Mouse (Mus musculus) myocyte (in vitro differentiated cells): ENCODE measurements around the gene Fyn.

Source experiments
- CEBPB ChIP-seq: IDR thresholded peaks from 2 replicates; pipeline ENCODE4 v1.6.1; 2011; ENCODE audit warnings: mild to moderate bottlenecking, moderate library complexity; ENCODE audit not compliant: poor library complexity, insufficient read depth, severe bottlenecking
- E2F4 ChIP-seq: IDR thresholded peaks from one replicate; pipeline ENCODE4 v1.6.1; 2011; ENCODE audit warnings: mild to moderate bottlenecking, control low read depth, moderate library complexity; ENCODE audit not compliant: insufficient read depth
- MAX ChIP-seq: IDR thresholded peaks from one replicate; pipeline ENCODE4 v1.6.1; 2011; ENCODE audit warnings: low read depth, mild to moderate bottlenecking, control low read depth
- MYOG ChIP-seq, 3 experiments: IDR thresholded peaks; one replicate each; pipeline ENCODE4 v1.6.1; 2011; ENCODE audit warnings: control low read depth in 2 of 3, low read depth in 2 of 3, mild to moderate bottlenecking in 2 of 3; ENCODE audit not compliant: insufficient read length in 2 of 3, control insufficient read depth in 1 of 3, insufficient read depth in 1 of 3
- POLR2A ChIP-seq: IDR thresholded peaks from one replicate; pipeline ENCODE4 v1.6.1; 2011; ENCODE audit warnings: low read depth, mild to moderate bottlenecking, control low read depth, moderate library complexity; ENCODE audit not compliant: insufficient read length
- POLR2AphosphoS2 ChIP-seq: IDR thresholded peaks from one replicate; pipeline ENCODE4 v1.6.1; 2011; ENCODE audit warnings: low read depth, control low read depth; ENCODE audit not compliant: insufficient read length
- REST ChIP-seq: IDR thresholded peaks from one replicate; pipeline ENCODE4 v1.6.1; 2011; ENCODE audit warnings: mild to moderate bottlenecking, control low read depth, moderate library complexity; ENCODE audit not compliant: insufficient read depth, insufficient read length
- SRF ChIP-seq: IDR thresholded peaks from one replicate; pipeline ENCODE4 v1.6.1; 2011; ENCODE audit warnings: low read depth; ENCODE audit not compliant: control insufficient read depth, insufficient read length
- TCF12 ChIP-seq: IDR thresholded peaks from one replicate; pipeline ENCODE4 v1.6.1; 2011; ENCODE audit warnings: mild to moderate bottlenecking, control low read depth; ENCODE audit not compliant: poor library complexity, insufficient read depth, severe bottlenecking
- TCF3 ChIP-seq: IDR thresholded peaks from one replicate; pipeline ENCODE4 v1.6.1; 2011; ENCODE audit warnings: low read depth, control low read depth; ENCODE audit not compliant: insufficient read length
- USF1 ChIP-seq: IDR thresholded peaks from one replicate; pipeline ENCODE4 v1.6.1; 2011; ENCODE audit warnings: low read depth, mild to moderate bottlenecking, control low read depth, moderate library complexity

DNA sequence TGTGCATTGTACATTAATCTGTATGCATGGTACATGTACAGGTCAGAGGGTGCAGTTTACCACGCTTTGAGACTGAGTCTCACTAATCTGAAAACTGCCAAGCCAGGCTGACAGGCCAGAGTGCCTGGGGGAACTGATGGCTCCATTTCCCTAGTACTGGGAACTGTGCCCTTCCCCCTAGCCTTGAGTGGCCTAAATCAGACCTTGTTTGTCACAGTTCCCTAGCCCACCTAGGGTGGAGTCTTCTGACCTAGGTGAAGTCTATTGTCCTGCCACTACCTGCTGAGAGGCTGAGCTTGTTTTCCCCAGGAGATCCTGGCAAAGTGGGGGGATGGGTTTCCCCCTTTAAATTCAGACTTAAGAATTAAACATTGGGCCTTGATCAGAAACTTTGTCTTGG is 226.1 kb downstream of the Fyn start:
- TF ChIP-seq POLR2A (no peak), MYOG (IDR thresholded peaks at IDR 0.05; ENCODE audit: control insufficient read depth in 1 of 3, insufficient read depth in 1 of 3, insufficient read length in 2 of 3, low read depth in 2 of 3) (no peak), E2F4 (no peak), TCF3 (no peak), CEBPB (no peak), SRF (no peak), USF1 (no peak), POLR2AphosphoS2 (no peak), MAX (no peak), REST (no peak), TCF12 (no peak)
